Mouse (Mus musculus): Measurements from ENCODE around the gene Magt1. TPM values are rescaled to one million over a fixed set of nuclear protein-coding genes. Genes with fewer than 3 reads are reported as not detected.

Gene Magt1
- total and polyA plus RNA-seq, 3 experiments: 48.5 to 78.4 (median 55.1) TPM

DNA sequence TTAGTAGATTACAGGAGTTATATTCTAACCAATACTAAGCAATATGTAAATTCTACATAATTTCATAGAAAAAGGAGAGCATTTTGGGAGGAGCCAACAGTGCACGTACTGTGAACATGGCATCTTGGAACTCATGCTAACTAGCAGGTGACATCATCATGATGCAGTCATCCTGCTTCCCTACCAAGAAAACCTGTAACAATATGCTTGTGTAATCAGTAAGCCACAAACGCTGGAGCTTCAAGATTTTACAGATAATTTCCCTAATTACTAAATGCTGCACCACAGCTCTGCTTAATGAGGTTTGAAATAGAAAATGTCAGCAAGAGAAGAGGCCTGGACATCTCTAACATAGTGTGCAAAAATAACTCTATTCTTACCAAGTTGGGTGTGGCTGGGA is 24.0 kb upstream of the Magt1 start:
- H3K27ac ChIP-seq (ENCODE audit: insufficient read depth, low read depth): no peak overlapping the region
- no peaks in the 10 kb centered on the region for H3K27me3 ChIP-seq (replicated peaks)
- no peak overlapping the region for H3K4me3 ChIP-seq (replicated peaks in 1 of 3; ENCODE audit: low read depth in 2 of 3, low read length in 2 of 3, poor library complexity in 1 of 3)
- TF ChIP-seq UBTF (IDR thresholded peaks at IDR 0.05; ENCODE audit: low read depth, low read length) (no peak), RAD21 (IDR thresholded peaks at IDR 0.05; ENCODE audit: low read depth, low read length) (no peak), CTCF (conservative IDR thresholded peaks at IDR 0.05 in 1 of 2, IDR thresholded peaks at IDR 0.05 in 1 of 2; ENCODE audit: low read depth in 2 of 2, low read length in 2 of 2) (no peak), JUND (conservative IDR thresholded peaks at IDR 0.05; ENCODE audit: low read depth, low read length) (no peak), ZNF384 (IDR thresholded peaks at IDR 0.05; ENCODE audit: low read depth, low read length) (no peak), EP300 (IDR thresholded peaks at IDR 0.05; ENCODE audit: low read length) (no peak), USF1 (IDR thresholded peaks at IDR 0.05; ENCODE audit: low read depth, low read length) (no peak)
- in situ Hi-C loops (cut with MboI; ENCODE audit: low pct_ligation_motif_present, low pct_unique_long_range_greater_than_20kb, low sequenced_read_pairs): no loop called here
- H3K9me3 ChIP-seq (replicated peaks; ENCODE audit: low read length): no peaks in the 10 kb centered on the region
- peaks cover 0 to 21% of the 10 kb centered on the region in 2 experiments; a peak in 1 of 4 replicates for H3K4me1 ChIP-seq (ENCODE audit: control insufficient read depth in 1 of 2, insufficient read depth in 2 of 2)
- H3K36me3 ChIP-seq (replicated peaks in 1 of 2; ENCODE audit: control insufficient read depth in 1 of 2, insufficient read depth in 1 of 2, low read length in 1 of 2): peaks cover 0 to 2% of the 10 kb centered on the region in 2 experiments
- no peak for DNase-seq (ENCODE audit: extremely low read depth)
- dilution Hi-C loops (cut with MboI; ENCODE audit: extremely low pct_ligation_motif_present, extremely low pct_unique_long_range_greater_than_20kb, low sequenced_read_pairs): no loop called here
- no peak overlapping the region for H3K9ac ChIP-seq (ENCODE audit: insufficient read depth, low read depth)
- H3K79me2 ChIP-seq (replicated peaks; ENCODE audit: control insufficient read depth, extremely low read depth, insufficient read depth, poor library complexity, severe bottlenecking): peaks cover 10% of the 10 kb centered on the region; the same call in 1 of the 2 replicates
- no peak overlapping the region for H3K4me2 ChIP-seq (ENCODE audit: insufficient read depth, low read depth, poor library complexity, severe bottlenecking)

DNA sequence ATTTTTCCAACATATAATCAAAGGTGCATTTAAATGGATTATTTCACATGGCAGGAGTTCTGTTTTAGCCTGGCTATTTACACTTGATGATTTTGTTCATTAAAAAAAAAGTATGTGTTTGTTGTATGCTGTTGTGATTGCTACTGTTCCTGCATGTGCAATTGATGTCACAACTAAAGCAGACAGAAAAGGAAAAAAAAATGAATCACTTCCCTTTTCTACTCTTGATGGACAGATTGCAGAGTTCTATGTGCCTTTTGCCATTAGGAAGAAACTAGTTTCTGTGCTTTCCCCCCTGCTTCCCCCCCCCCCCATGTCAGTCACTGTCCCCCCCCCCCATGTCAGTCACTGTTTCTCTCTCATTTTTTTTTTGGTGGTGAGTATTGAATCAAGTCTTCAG is 19.4 kb upstream of the Magt1 start:
- no peaks in the 10 kb centered on the region for H3K27me3 ChIP-seq (replicated peaks)
- H3K4me1 ChIP-seq (ENCODE audit: control insufficient read depth in 1 of 2, insufficient read depth in 2 of 2): peaks cover 0 to 18% of the 10 kb centered on the region in 2 experiments; a peak in 2 of 4 replicates
- peaks cover 26% of the 10 kb centered on the region for H3K79me2 ChIP-seq (replicated peaks; ENCODE audit: control insufficient read depth, extremely low read depth, insufficient read depth, poor library complexity, severe bottlenecking)
- no peaks in the 10 kb centered on the region for H3K36me3 ChIP-seq (replicated peaks in 1 of 2; ENCODE audit: control insufficient read depth in 1 of 2, insufficient read depth in 1 of 2, low read length in 1 of 2)
- H3K27ac ChIP-seq (ENCODE audit: insufficient read depth, low read depth): no peak overlapping the region
- dilution Hi-C loops (cut with MboI; ENCODE audit: extremely low pct_ligation_motif_present, extremely low pct_unique_long_range_greater_than_20kb, low sequenced_read_pairs): no loop called here
- no peak overlapping the region for H3K4me3 ChIP-seq (replicated peaks in 1 of 3; ENCODE audit: low read depth in 2 of 3, low read length in 2 of 3, poor library complexity in 1 of 3)
- no peak overlapping the region for H3K9ac ChIP-seq (ENCODE audit: insufficient read depth, low read depth)
- no peak for DNase-seq (ENCODE audit: extremely low read depth)
- H3K4me2 ChIP-seq (ENCODE audit: insufficient read depth, low read depth, poor library complexity, severe bottlenecking): peak overlapping the region; percentile 89; the same call in 1 of the 2 replicates
- no peaks in the 10 kb centered on the region for H3K9me3 ChIP-seq (replicated peaks; ENCODE audit: low read length)
- in situ Hi-C loops (cut with MboI; ENCODE audit: low pct_ligation_motif_present, low pct_unique_long_range_greater_than_20kb, low sequenced_read_pairs): no loop called here
- no peak for TF ChIP-seq USF1 (IDR thresholded peaks at IDR 0.05; ENCODE audit: low read depth, low read length)
- TF ChIP-seq ZMIZ1 (IDR thresholded peaks at IDR 0.05; ENCODE audit: low read depth, low read length): no peak
- TF ChIP-seq JUND (conservative IDR thresholded peaks at IDR 0.05; ENCODE audit: low read depth, low read length): no peak
- TF ChIP-seq MXI1 (IDR thresholded peaks at IDR 0.05; ENCODE audit: low read depth, low read length): no peak; the same call in 1 of the 2 replicates
- no peak for TF ChIP-seq ZKSCAN1 (IDR thresholded peaks at IDR 0.05; ENCODE audit: borderline replicate concordance, low read depth, low read length)
- no peak for TF ChIP-seq MEF2A (IDR thresholded peaks at IDR 0.05; ENCODE audit: borderline replicate concordance, low read depth, low read length)
- no peak for TF ChIP-seq JUN (IDR thresholded peaks at IDR 0.05; ENCODE audit: insufficient read depth, low read depth, low read length)
- TF ChIP-seq UBTF (IDR thresholded peaks at IDR 0.05; ENCODE audit: low read depth, low read length): no peak
- peak; percentile 42 for TF ChIP-seq ETS1 (conservative IDR thresholded peaks at IDR 0.05; ENCODE audit: low read depth, low read length)
- no peak for TF ChIP-seq NRF1 (IDR thresholded peaks at IDR 0.05; ENCODE audit: low read depth, low read length)
- TF ChIP-seq CHD2 (IDR thresholded peaks at IDR 0.05; ENCODE audit: low read length): no peak
- TF ChIP-seq HCFC1 (IDR thresholded peaks at IDR 0.05; ENCODE audit: low read depth, low read length): no peak; the same call in 1 of the 2 replicates
- no peak for TF ChIP-seq RAD21 (IDR thresholded peaks at IDR 0.05; ENCODE audit: low read depth, low read length)
- no peak for TF ChIP-seq ELF1 (IDR thresholded peaks at IDR 0.05; ENCODE audit: low read depth, low read length)
- no peak for TF ChIP-seq E2F4 (IDR thresholded peaks at IDR 0.05; ENCODE audit: insufficient replicate concordance, low read depth, low read length)
- no peak for TF ChIP-seq PAX5 (IDR thresholded peaks at IDR 0.05; ENCODE audit: low read length)
- no peak for TF ChIP-seq CTCF (conservative IDR thresholded peaks at IDR 0.05 in 1 of 2, IDR thresholded peaks at IDR 0.05 in 1 of 2; ENCODE audit: low read depth in 2 of 2, low read length in 2 of 2)
- TF ChIP-seq SIN3A (IDR thresholded peaks at IDR 0.05; ENCODE audit: low read length): 0 out of 2 replicates have a peak, but pooled peaks have one; percentile 29
- TF ChIP-seq CHD1 (IDR thresholded peaks at IDR 0.05; ENCODE audit: low read depth, low read length): no peak
- peak; percentile 89 for TF ChIP-seq BHLHE40 (IDR thresholded peaks at IDR 0.05; ENCODE audit: low read depth, low read length)
- no peak for TF ChIP-seq MAX (IDR thresholded peaks at IDR 0.05; ENCODE audit: low read length)
- no peak for TF ChIP-seq POLR2A (IDR thresholded peaks at IDR 0.05; ENCODE audit: low read depth, low read length)
- TF ChIP-seq POLR2AphosphoS2 (IDR thresholded peaks at IDR 0.05; ENCODE audit: low read depth, low read length): no peak
- 0 out of 2 replicates have a peak, but pooled peaks have one; percentile 43 for TF ChIP-seq RCOR1 (conservative IDR thresholded peaks at IDR 0.05; ENCODE audit: low read depth, low read length)
- no peak for TF ChIP-seq SMC3 (IDR thresholded peaks at IDR 0.05; ENCODE audit: low read depth, low read length)
- TF ChIP-seq EP300 (IDR thresholded peaks at IDR 0.05; ENCODE audit: low read length): peak; percentile 93
- TF ChIP-seq MAZ (IDR thresholded peaks at IDR 0.05; ENCODE audit: low read depth, low read length): no peak
- no peak for TF ChIP-seq TCF12 (IDR thresholded peaks at IDR 0.05; ENCODE audit: low read depth, low read length)
- TF ChIP-seq GABPA (IDR thresholded peaks at IDR 0.05; ENCODE audit: insufficient replicate concordance, low read depth, low read length): no peak
- peak; percentile 90 for TF ChIP-seq ZNF384 (IDR thresholded peaks at IDR 0.05; ENCODE audit: low read depth, low read length)
- no peak for TF ChIP-seq KAT2A (IDR thresholded peaks at IDR 0.05; ENCODE audit: insufficient replicate concordance, low read length)
- peak; percentile 86 for TF ChIP-seq IRF4 (IDR thresholded peaks at IDR 0.05; ENCODE audit: low read depth, low read length)
